Mouse (Mus musculus): Measurements from ENCODE around the gene Ms4a10. TPM values are rescaled to one million over a fixed set of nuclear protein-coding genes. Genes with fewer than 3 reads are reported as not detected.

Ms4a10 gene
- polyA plus RNA-seq, 1 experiment: not detected

DNA sequence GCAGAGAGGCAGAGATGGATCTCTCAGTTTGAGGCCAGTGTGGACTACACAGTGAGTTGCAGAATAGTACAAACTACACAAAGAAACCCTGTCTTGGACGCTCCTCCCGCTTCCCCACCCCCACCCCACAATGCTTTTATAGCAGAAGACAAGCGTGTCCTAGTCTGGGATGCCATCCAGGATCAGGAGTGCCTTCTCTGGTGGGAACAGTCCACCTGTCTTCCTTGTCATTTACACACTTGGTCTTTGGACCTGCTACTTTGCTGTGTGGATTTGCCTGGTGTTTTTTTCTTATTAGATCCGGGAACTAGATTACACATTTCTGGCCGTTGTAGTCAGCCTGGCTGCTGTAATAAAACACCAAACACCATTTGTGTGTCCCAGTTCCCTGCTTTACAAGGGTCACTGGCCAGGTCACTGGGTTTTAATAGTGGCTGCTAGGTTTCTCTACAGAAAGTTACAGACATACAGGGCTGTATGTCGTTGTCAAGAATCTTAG, 48.3 kb downstream of the Ms4a10 start:
- H3K27me3 ChIP-seq (ENCODE audit: control insufficient read depth, insufficient read depth, insufficient read length): no peaks in the 10 kb centered on the region
- no peaks in the 10 kb centered on the region for H3K36me3 ChIP-seq (ENCODE audit: control insufficient read depth, insufficient read depth)
- no peaks in the 10 kb centered on the region for H3K79me2 ChIP-seq (ENCODE audit: control insufficient read depth, insufficient read depth)
- TF ChIP-seq MYOD1 (IDR thresholded peaks at IDR 0.05; ENCODE audit: control insufficient read depth, insufficient read length, low read depth) (no peak), CTCF (IDR thresholded peaks at IDR 0.05; ENCODE audit: control insufficient read depth, insufficient read depth, insufficient read length) (no peak), FOSL1 (IDR thresholded peaks at IDR 0.05; ENCODE audit: insufficient read depth, low read length, poor library complexity, severe bottlenecking) (no peak), MYOG (IDR thresholded peaks at IDR 0.05; ENCODE audit: control insufficient read depth, extremely low read depth, insufficient read length) (no peak)
- no peaks in the 10 kb centered on the region for H3K79me3 ChIP-seq (ENCODE audit: low read depth)
- H3ac ChIP-seq (ENCODE audit: control insufficient read depth, insufficient read length, low read depth): no peak overlapping the region
- no peak overlapping the region for H3K4me3 ChIP-seq (ENCODE audit: insufficient read depth, poor library complexity, severe bottlenecking)

DNA sequence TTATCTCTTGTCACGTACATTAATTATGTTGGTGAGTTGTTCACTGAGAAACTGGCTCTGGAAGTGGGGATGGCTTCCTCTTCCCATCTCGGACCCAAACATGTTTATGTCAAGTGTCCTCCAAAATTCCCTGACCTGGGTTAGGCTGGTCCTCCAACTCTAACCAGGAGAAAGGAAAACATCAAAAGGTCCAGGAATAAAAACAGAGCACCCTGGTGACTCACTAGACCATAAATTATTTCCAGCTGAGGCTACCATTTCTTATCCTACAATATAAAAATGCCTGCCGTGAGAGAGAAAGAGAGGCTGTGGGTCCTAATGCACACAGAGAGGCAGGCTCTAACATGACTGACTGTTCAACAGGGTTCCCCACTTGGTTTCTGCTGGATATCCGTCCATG, 50.2 kb downstream of the Ms4a10 start:
- H3K79me3 ChIP-seq (ENCODE audit: low read depth): no peaks in the 10 kb centered on the region
- H3ac ChIP-seq (ENCODE audit: control insufficient read depth, insufficient read length, low read depth): no peak overlapping the region
- no peaks in the 10 kb centered on the region for H3K79me2 ChIP-seq (ENCODE audit: control insufficient read depth, insufficient read depth)
- no peaks in the 10 kb centered on the region for H3K27me3 ChIP-seq (ENCODE audit: control insufficient read depth, insufficient read depth, insufficient read length)
- no peaks in the 10 kb centered on the region for H3K36me3 ChIP-seq (ENCODE audit: control insufficient read depth, insufficient read depth)
- TF ChIP-seq MYOD1 (IDR thresholded peaks at IDR 0.05; ENCODE audit: control insufficient read depth, insufficient read length, low read depth): no peak
- TF ChIP-seq CTCF (IDR thresholded peaks at IDR 0.05; ENCODE audit: control insufficient read depth, insufficient read depth, insufficient read length): no peak
- TF ChIP-seq USF1 (IDR thresholded peaks at IDR 0.05; ENCODE audit: low read depth): no peak
- no peak for TF ChIP-seq CEBPB (IDR thresholded peaks at IDR 0.05; ENCODE audit: low read depth)
- no peak for TF ChIP-seq FOSL1 (IDR thresholded peaks at IDR 0.05; ENCODE audit: insufficient read depth, low read length, poor library complexity, severe bottlenecking)
- no peak for TF ChIP-seq MAX (IDR thresholded peaks at IDR 0.05)
- TF ChIP-seq MYOG (IDR thresholded peaks at IDR 0.05; ENCODE audit: control insufficient read depth, extremely low read depth, insufficient read length): no peak
- H3K4me3 ChIP-seq (ENCODE audit: insufficient read depth, poor library complexity, severe bottlenecking): no peak overlapping the region

DNA sequence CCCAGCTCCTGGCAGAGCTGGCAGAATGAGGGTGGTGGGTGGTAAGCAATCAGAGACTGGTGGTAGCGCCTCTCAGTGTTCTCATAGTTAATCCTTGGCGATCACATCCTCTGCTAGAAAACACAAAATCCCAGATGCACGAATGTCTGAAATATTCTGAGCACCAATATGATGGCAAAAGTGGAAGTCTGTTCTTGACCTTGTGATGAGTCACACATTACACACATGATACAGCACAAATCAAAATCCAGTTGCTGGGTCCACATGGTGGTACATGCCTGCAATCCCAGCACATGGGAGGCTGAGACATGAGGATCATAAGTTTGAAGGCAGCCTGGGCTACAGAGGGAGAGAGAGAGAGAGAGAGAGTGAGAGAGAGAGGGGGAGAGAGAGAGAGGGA, 53.4 kb downstream of the Ms4a10 start:
- Histone ChIP-seq H3K79me2 (ENCODE audit: control insufficient read depth, insufficient read depth) (no peaks in the 10 kb centered on the region), H3K27me3 (ENCODE audit: control insufficient read depth, insufficient read depth, insufficient read length) (peaks cover 21% of the 10 kb centered on the region), H3K4me3 (ENCODE audit: insufficient read depth, poor library complexity, severe bottlenecking) (no peak overlapping the region), H3K36me3 (ENCODE audit: control insufficient read depth, insufficient read depth) (no peaks in the 10 kb centered on the region), H3ac (ENCODE audit: control insufficient read depth, insufficient read length, low read depth) (no peak overlapping the region), H3K79me3 (ENCODE audit: low read depth) (no peaks in the 10 kb centered on the region)
- TF ChIP-seq MYOD1 (IDR thresholded peaks at IDR 0.05; ENCODE audit: control insufficient read depth, insufficient read length, low read depth): no peak
- TF ChIP-seq MYOG (IDR thresholded peaks at IDR 0.05; ENCODE audit: control insufficient read depth, extremely low read depth, insufficient read length): no peak
- no peak for TF ChIP-seq USF1 (IDR thresholded peaks at IDR 0.05; ENCODE audit: low read depth)
- TF ChIP-seq FOSL1 (IDR thresholded peaks at IDR 0.05; ENCODE audit: insufficient read depth, low read length, poor library complexity, severe bottlenecking): no peak
- no peak for TF ChIP-seq MAX (IDR thresholded peaks at IDR 0.05)
- TF ChIP-seq CTCF (IDR thresholded peaks at IDR 0.05; ENCODE audit: control insufficient read depth, insufficient read depth, insufficient read length): no peak
- TF ChIP-seq CEBPB (IDR thresholded peaks at IDR 0.05; ENCODE audit: low read depth): no peak

DNA sequence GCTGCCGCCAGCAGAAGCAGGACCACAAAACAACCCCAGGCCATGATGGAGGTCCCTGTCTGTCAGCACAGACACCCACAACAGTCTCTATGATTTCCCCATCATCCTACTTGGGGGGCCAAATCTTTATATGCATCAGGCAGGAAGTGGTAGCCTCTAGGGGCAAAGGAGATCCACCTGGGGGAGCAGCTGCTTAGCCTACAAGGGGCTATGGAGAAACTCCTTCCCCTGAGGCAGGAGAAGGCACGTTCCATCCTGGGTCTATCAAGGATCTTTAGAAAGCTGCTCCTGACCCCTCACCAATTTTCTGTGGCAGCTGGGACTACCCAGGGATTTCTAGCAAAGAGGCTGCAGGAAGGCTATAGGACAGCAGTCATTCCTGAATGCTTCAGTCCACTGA, 53.9 kb downstream of the Ms4a10 start, which contains the start of gene Zp1:
Gene Zp1, minus strand, starts transcription at position 101 of the 400 bp plus-strand sequence.
- H3K4me3 ChIP-seq (ENCODE audit: insufficient read depth, poor library complexity, severe bottlenecking): no peak within 1 kb of the TSS
- H3K79me3 ChIP-seq (ENCODE audit: low read depth): no peaks in the 10 kb centered on the region
- TF ChIP-seq FOSL1 (IDR thresholded peaks at IDR 0.05; ENCODE audit: insufficient read depth, low read length, poor library complexity, severe bottlenecking): no peak
- no peak for TF ChIP-seq CEBPB (IDR thresholded peaks at IDR 0.05; ENCODE audit: low read depth)
- no peak for TF ChIP-seq CTCF (IDR thresholded peaks at IDR 0.05; ENCODE audit: control insufficient read depth, insufficient read depth, insufficient read length)
- no peak for TF ChIP-seq MYOG (IDR thresholded peaks at IDR 0.05; ENCODE audit: control insufficient read depth, extremely low read depth, insufficient read length)
- H3ac ChIP-seq (ENCODE audit: control insufficient read depth, insufficient read length, low read depth): no peak within 1 kb of the TSS
- H3K27me3 ChIP-seq (ENCODE audit: control insufficient read depth, insufficient read depth, insufficient read length): peaks cover 25% of the 10 kb centered on the region
- H3K36me3 ChIP-seq (ENCODE audit: control insufficient read depth, insufficient read depth): no peaks in the 10 kb centered on the region
- H3K79me2 ChIP-seq (ENCODE audit: control insufficient read depth, insufficient read depth): no peaks in the 10 kb centered on the region

DNA sequence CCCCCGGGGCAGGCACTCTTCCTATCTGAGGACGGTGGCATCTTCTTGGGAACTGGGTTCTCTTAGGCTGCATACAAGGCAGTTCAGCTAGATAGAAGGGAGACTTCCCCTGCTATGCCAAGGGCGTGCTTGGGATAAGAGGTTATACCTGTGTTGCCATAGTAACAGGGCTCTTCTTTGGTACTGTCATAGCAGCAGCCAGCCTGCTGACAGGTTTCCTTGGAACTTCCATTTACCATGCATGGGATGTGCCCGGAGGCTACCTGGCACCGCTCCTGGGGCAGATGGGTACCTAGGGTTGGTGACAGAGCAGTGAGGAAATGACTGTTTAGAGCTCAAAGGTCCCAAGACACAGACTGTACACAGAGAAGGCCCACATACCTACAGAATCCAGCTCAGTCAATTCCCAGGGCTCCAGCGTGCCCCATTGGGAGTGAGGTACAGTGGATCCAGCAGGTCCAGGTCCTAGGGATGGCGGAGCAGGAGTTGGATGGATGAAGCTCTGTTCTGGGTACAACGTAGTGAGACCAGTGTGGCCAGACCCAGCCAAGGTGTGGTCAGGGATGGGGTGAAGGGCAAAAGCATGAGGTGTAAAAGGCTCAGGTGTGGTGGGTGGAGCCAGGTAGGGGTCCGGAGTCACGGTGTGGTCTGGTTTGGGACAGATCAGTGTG, 56.0 kb downstream of the Ms4a10 start:
- H3K79me3 ChIP-seq (ENCODE audit: low read depth): no peaks in the 10 kb centered on the region
- no peak for TF ChIP-seq FOSL1 (IDR thresholded peaks at IDR 0.05; ENCODE audit: insufficient read depth, low read length, poor library complexity, severe bottlenecking)
- TF ChIP-seq MYOD1 (IDR thresholded peaks at IDR 0.05; ENCODE audit: control insufficient read depth, insufficient read length, low read depth): no peak
- no peak for TF ChIP-seq MAX (IDR thresholded peaks at IDR 0.05)
- H3K36me3 ChIP-seq (ENCODE audit: control insufficient read depth, insufficient read depth): no peaks in the 10 kb centered on the region
- no peaks in the 10 kb centered on the region for H3K79me2 ChIP-seq (ENCODE audit: control insufficient read depth, insufficient read depth)
- H3ac ChIP-seq (ENCODE audit: control insufficient read depth, insufficient read length, low read depth): no peak overlapping the region
- no peak overlapping the region for H3K4me3 ChIP-seq (ENCODE audit: insufficient read depth, poor library complexity, severe bottlenecking)
- H3K27me3 ChIP-seq (ENCODE audit: control insufficient read depth, insufficient read depth, insufficient read length): peaks cover 38% of the 10 kb centered on the region

DNA sequence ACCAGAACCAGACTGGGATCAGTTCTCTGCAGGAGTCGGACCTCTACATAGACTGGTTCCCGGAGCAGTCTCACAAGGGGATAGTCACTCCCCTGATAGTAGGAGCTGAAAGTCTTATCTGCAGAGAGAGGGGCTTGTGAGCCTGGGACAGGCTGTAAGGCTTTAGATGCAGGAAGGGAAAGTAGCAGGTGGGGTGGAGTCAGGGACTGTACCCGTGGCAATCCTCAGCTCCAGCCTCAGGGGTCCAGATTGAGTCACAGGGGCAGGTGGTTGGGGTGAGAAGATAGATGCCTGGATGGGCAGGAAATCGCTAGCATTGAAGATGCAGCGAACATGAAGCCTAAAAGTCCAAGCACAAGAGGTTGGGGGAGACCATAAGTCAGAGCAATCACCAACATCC, 58.0 kb downstream of the Ms4a10 start:
- H3K4me3 ChIP-seq (ENCODE audit: insufficient read depth, poor library complexity, severe bottlenecking): no peak overlapping the region
- no peaks in the 10 kb centered on the region for H3K79me3 ChIP-seq (ENCODE audit: low read depth)
- no peaks in the 10 kb centered on the region for H3K79me2 ChIP-seq (ENCODE audit: control insufficient read depth, insufficient read depth)
- H3ac ChIP-seq (ENCODE audit: control insufficient read depth, insufficient read length, low read depth): no peak overlapping the region
- H3K27me3 ChIP-seq (ENCODE audit: control insufficient read depth, insufficient read depth, insufficient read length): peaks cover 38% of the 10 kb centered on the region
- TF ChIP-seq CTCF (IDR thresholded peaks at IDR 0.05; ENCODE audit: control insufficient read depth, insufficient read depth, insufficient read length) (no peak), MAX (IDR thresholded peaks at IDR 0.05) (no peak)
- no peaks in the 10 kb centered on the region for H3K36me3 ChIP-seq (ENCODE audit: control insufficient read depth, insufficient read depth)

Measured in C2C12 (cell line).